Mouse (Mus musculus) c-Kit-positive CD71-positive TER-119-positive erythroid progenitor cells, embryonic 14.5 days (primary cell): ENCODE results near the gene Lurap1.

Experiments
- DNase-seq: peaks from one replicate; pipeline ENCODE4 v3.0.0-alpha.2; 2013; ENCODE audit warnings: low spot score

The Lurap1 gene

GRCm38 (mm10) chr4:116110695-116111094 is 40.4 kb downstream of the Lurap1 start:
- DNase-seq = no peak

GRCm38 (mm10) chr4:116105278-116105677 is 45.9 kb downstream of the Lurap1 start:
- DNase-seq = no peak

- DNase-seq = peak; percentile 60
These were observed 50.2 kb downstream of the Lurap1 start for GRCm38 (mm10) chr4:116100959-116101358.

GRCm38 (mm10) chr4:116097211-116097610 is 53.9 kb downstream of the Lurap1 start:
- DNase-seq = no peak

GRCm38 (mm10) chr4:116096291-116096690 is 54.8 kb downstream of the Lurap1 start:
- DNase-seq = no peak

GRCm38 (mm10) chr4:116088510-116089249 is 62.5 kb downstream of the Lurap1 start:
- DNase-seq = no peak
